Comparison of ENCODE assay signal across 21 mouse cellular contexts in genomic region chr10:94558826-94559225, GRCm38 (mm10).
DNase-seq lines count a peak whose midpoint lies in the region; ATAC-seq and TF ChIP-seq lines count a peak whose summit lies in the region.
"Had no signal": no experiment of that assay in that cellular context is flagged by ENCODE, and none has a peak within 500 bp of the region (broad histone marks: within the 10 kb centered on the region; RNA-seq: fewer than 3 reads in every experiment).

No protein-coding gene starts in this region.

- 61% methylated on average over 7 of the region's 7 CpGs for WGBS in liver, embryonic 15.5 days (ENCODE audit: insufficient replicate concordance)
- 79% methylated on average over 7 of the region's 7 CpGs for WGBS in liver, embryonic 11.5 days

- no peaks in the 10 kb centered on the region for H3K9me3 ChIP-seq in liver, embryonic 15.5 days (replicated peaks)
- H3K9me3 ChIP-seq in liver, embryonic 11.5 days (ENCODE audit: control insufficient read depth, low read length), result no peaks in the 10 kb centered on the region
- H3K9me3 ChIP-seq: embryonic facial prominence, embryonic 13.5 days; embryonic facial prominence, embryonic 15.5 days; forebrain, embryonic 10.5 days; forebrain, embryonic 12.5 days had no signal

- DNase-seq in layer of hippocampus, adult 2 months (ENCODE audit: low spot score in 2 of 2), result peak in 1 of 2 experiments; percentile 66
- no peak for DNase-seq in layer of hippocampus, adult 8-10 months (ENCODE audit: low spot score in 2 of 2)
- DNase-seq in liver, embryonic 11.5 days (ENCODE audit: low spot score), result no peak
- DNase-seq: adrenal gland, adult 2 months; adrenal gland, postnatal 10 days; adrenal gland, postnatal 25 days; cerebellum, adult 11 months; cerebellum, adult 18-20 months; cerebellum, adult 8-10 months; cerebellum, adult 9-11 months; cerebellum, postnatal 14 days; cerebellum, postnatal 36 days; embryo, embryonic 11 days had no signal

- H3K4me3 ChIP-seq in layer of hippocampus, adult 2 months, result no peak overlapping the region
- H3K4me3 ChIP-seq in liver, embryonic 15.5 days (replicated peaks), result no peak overlapping the region
- H3K4me3 ChIP-seq in liver, embryonic 11.5 days (ENCODE audit: low read depth, low read length), result no peak overlapping the region
- H3K4me3 ChIP-seq: embryonic facial prominence, embryonic 13.5 days; embryonic facial prominence, embryonic 15.5 days; erythroblast, embryonic 14.5 days; forebrain, embryonic 10.5 days; forebrain, embryonic 12.5 days had no signal

- no peaks in the 10 kb centered on the region for H3K36me3 ChIP-seq in liver, embryonic 15.5 days (replicated peaks)
- H3K36me3 ChIP-seq in liver, embryonic 11.5 days (ENCODE audit: control insufficient read depth, insufficient read depth, low read length), result no peaks in the 10 kb centered on the region
- H3K36me3 ChIP-seq: embryonic facial prominence, embryonic 13.5 days; embryonic facial prominence, embryonic 15.5 days; forebrain, embryonic 10.5 days; forebrain, embryonic 12.5 days had no signal

- ATAC-seq in liver, embryonic 15.5 days (ENCODE audit: insufficient read depth), result no peak
- no peak for ATAC-seq in liver, embryonic 11.5 days (replicated peaks; ENCODE audit: low FRiP score)
- ATAC-seq: forebrain, embryonic 14.5 days; forebrain, embryonic 16.5 days had no signal

- no peak for TF ChIP-seq CTCF in layer of hippocampus, adult 2 months (conservative IDR thresholded peaks at IDR 0.05)

- no peak overlapping the region for H3K4me2 ChIP-seq in liver, embryonic 15.5 days
- H3K4me2 ChIP-seq in liver, embryonic 11.5 days, result no peak overlapping the region
- H3K4me2 ChIP-seq: embryonic facial prominence, embryonic 13.5 days; embryonic facial prominence, embryonic 15.5 days; forebrain, embryonic 12.5 days had no signal

- no peak overlapping the region for H3K9ac ChIP-seq in liver, embryonic 15.5 days
- H3K9ac ChIP-seq in liver, embryonic 11.5 days (ENCODE audit: low read depth, low read length), result no peak overlapping the region
- H3K9ac ChIP-seq: embryonic facial prominence, embryonic 13.5 days; embryonic facial prominence, embryonic 15.5 days; forebrain, embryonic 12.5 days had no signal

- no peaks in the 10 kb centered on the region for H3K27me3 ChIP-seq in liver, embryonic 15.5 days
- H3K27me3 ChIP-seq in liver, embryonic 11.5 days (replicated peaks; ENCODE audit: control insufficient read depth, insufficient read depth, low read length), result no peaks in the 10 kb centered on the region
- H3K27me3 ChIP-seq: embryonic facial prominence, embryonic 13.5 days; embryonic facial prominence, embryonic 15.5 days; forebrain, embryonic 12.5 days had no signal

- peaks cover 6% of the 10 kb centered on the region; the same call in 1 of the 2 replicates for H3K4me1 ChIP-seq in liver, embryonic 15.5 days (replicated peaks)
- peaks cover 11% of the 10 kb centered on the region for H3K4me1 ChIP-seq in liver, embryonic 11.5 days (replicated peaks; ENCODE audit: control insufficient read depth, insufficient read depth, low read length)
- H3K4me1 ChIP-seq: embryonic facial prominence, embryonic 13.5 days; embryonic facial prominence, embryonic 15.5 days had no signal

- H3K27ac ChIP-seq in layer of hippocampus, adult 2 months, result peak overlapping the region; percentile 83
- 0 out of 2 replicates have a peak overlapping the region, but pooled peaks have one; percentile 6 for H3K27ac ChIP-seq in liver, embryonic 15.5 days (replicated peaks)
- no peak overlapping the region for H3K27ac ChIP-seq in liver, embryonic 11.5 days (ENCODE audit: low read depth, low read length)
- H3K27ac ChIP-seq: embryonic facial prominence, embryonic 13.5 days; embryonic facial prominence, embryonic 15.5 days; forebrain, embryonic 10.5 days; forebrain, embryonic 12.5 days had no signal
